Mouse (Mus musculus) E14TG2a.4 (cell line): ENCODE results near the gene Cfd.

Source experiments
- CTCF ChIP-seq: conservative IDR thresholded peaks from 2 replicates; pipeline ENCODE4 v1.5.1; 2014; ENCODE audit warnings: low read length
- POU5F1 ChIP-seq: IDR thresholded peaks from 2 replicates; pipeline ENCODE4 v1.6.1; 2014; ENCODE audit warnings: low read length, borderline replicate concordance

DNA sequence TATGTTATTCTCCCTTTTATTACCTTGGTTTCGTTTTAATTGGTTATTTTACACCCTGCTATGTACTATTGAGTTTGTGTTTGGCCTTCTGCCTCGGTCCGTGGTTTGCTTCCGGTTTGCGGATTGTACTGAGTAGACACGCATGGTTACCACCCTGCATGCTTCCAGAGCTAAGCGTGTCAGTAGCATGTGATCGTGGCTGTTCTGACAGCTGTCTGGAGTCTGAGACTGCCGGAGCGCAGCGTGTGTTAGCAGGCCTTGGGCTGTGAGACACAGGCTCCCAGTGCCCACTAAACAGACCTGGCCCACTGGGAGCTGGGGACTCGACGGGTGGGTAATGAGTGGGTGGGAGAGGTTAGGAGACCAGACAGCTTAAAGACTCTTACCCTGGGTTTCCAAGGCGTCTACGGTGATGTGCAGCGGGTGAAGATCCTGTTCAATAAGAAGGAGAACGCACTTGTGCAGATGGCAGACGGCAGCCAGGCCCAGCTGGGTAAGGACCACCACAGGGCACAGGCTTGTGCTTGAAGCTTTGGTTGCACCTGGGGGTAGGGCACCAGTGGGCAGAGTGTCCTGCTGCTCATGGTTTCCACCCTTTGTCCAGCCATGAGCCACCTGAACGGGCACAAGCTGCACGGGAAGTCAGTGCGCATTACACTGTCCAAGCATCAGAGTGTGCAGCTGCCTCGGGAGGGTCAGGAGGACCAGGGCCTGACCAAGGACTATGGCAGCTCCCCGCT is 28.4 kb upstream of the Cfd start:
- TF ChIP-seq CTCF: no peak
- no peak for TF ChIP-seq POU5F1
